Mouse (Mus musculus) liver, embryonic 14.5 days (tissue): ENCODE measurements at regions not wholly inside any gene's neighbourhood (a gene's known extent, or its start where the extent isn't known, plus 50 kb on each side); places are given as distances from the start of the nearest gene placed in this dataset.

Experiments
- ATAC-seq: fragments of 200-750 bp; cut with Nextera tagmentation; 2 replicates; pipeline ENCODE4 v1.8.0; 2017; ENCODE audit warnings: moderate number of reproducible peaks, mild to moderate bottlenecking, moderate library complexity; ENCODE audit not compliant: insufficient read depth
- DNase-seq, 3 experiments: peaks; one replicate each; pipeline ENCODE4 v3.0.0-alpha.2; 2012 to 2013; ENCODE audit warnings: low read depth in 3 of 3, low spot score in 3 of 3
- H3K27ac ChIP-seq: fragments of 300-500 bp; sonication (generic); 2 replicates; pipeline ENCODE4 v1.5.1; 2014; ENCODE audit warnings: moderate library complexity, mild to moderate bottlenecking, control low read depth, inconsistent platforms
- H3K27me3 ChIP-seq: fragments of 300-500 bp; sonication (generic); 2 replicates; pipeline ENCODE4 v1.6.1; 2014; ENCODE audit warnings: mild to moderate bottlenecking, low read length, moderate library complexity; ENCODE audit not compliant: control insufficient read depth, insufficient read depth
- H3K36me3 ChIP-seq: fragments of 300-500 bp; sonication (generic); replicated peaks from 2 replicates; pipeline ENCODE4 v1.6.1; 2014; ENCODE audit warnings: low read depth; ENCODE audit not compliant: control insufficient read depth, insufficient read depth
- H3K4me1 ChIP-seq, 2 experiments: fragments of 200-500 bp in 1 of 2; fragments of 300-500 bp in 1 of 2; sonication (generic) in 1 of 2; replicated peaks; 2 replicates each; pipeline ENCODE4 v1.6.1; 2012 to 2014; ENCODE audit warnings: antibody characterized with exemption in 1 of 2, inconsistent platforms in 1 of 2, low read length in 1 of 2; ENCODE audit not compliant: control insufficient read depth in 2 of 2, insufficient read depth in 2 of 2
- H3K4me2 ChIP-seq: fragments of 300-500 bp; sonication (generic); 2 replicates; pipeline ENCODE4 v1.6.1; 2014; ENCODE audit warnings: low read depth, mild to moderate bottlenecking, control low read depth, moderate library complexity
- H3K4me3 ChIP-seq, 2 experiments: fragments of 200-500 bp in 1 of 2; fragments of 300-500 bp in 1 of 2; sonication (generic) in 1 of 2; 2 replicates each; pipeline ENCODE4 v1.5.1; 2012 to 2014; ENCODE audit warnings: low read depth in 2 of 2, low read length in 2 of 2, mild to moderate bottlenecking in 2 of 2, control low read depth in 1 of 2, inconsistent platforms in 1 of 2, moderate library complexity in 1 of 2; ENCODE audit not compliant: insufficient read depth in 1 of 2
- H3K9ac ChIP-seq: fragments of 300-500 bp; sonication (generic); replicated peaks from 2 replicates; pipeline ENCODE4 v1.6.1; 2014; ENCODE audit warnings: mild to moderate bottlenecking, control low read depth, moderate library complexity
- H3K9me3 ChIP-seq: fragments of 300-500 bp; sonication (generic); 2 replicates; pipeline ENCODE4 v1.6.1; 2016; ENCODE audit warnings: low read length, mixed read lengths; ENCODE audit not compliant: control insufficient read depth
- CTCF ChIP-seq: IDR thresholded peaks from 2 replicates; pipeline ENCODE4 v1.5.1; 2016; ENCODE audit warnings: antibody characterized with exemption, low read depth, control low read depth
- EP300 ChIP-seq: IDR thresholded peaks from 2 replicates; pipeline ENCODE4 v1.6.1; 2016; ENCODE audit warnings: antibody characterized with exemption, low read depth
- WGBS: fragments of 180-500 bp; shearing (Covaris S2); extraction: QIAGEN DNeasy Blood & Tissue Kit; methylation state at CpG from one replicate; pipeline ENCODE4 v1.1.7; 2014; ENCODE audit not compliant: insufficient replicate concordance; 5-methylcytosine and 5-hydroxymethylcytosine counted together

- Histone ChIP-seq H3K27me3 (no peaks in the 10 kb centered on the region), H3K36me3 (no peaks in the 10 kb centered on the region), H3K9me3 (no peaks in the 10 kb centered on the region), H3K27ac (no peak overlapping the region), H3K4me2 (no peak overlapping the region), H3K4me3 (no peak overlapping the region), H3K4me1 (no peaks in the 10 kb centered on the region), H3K9ac (no peak overlapping the region)
- ATAC-seq = no peak
- TF ChIP-seq CTCF = no peak
- no peak for DNase-seq
- WGBS = 76% methylated on average over 6 of the region's 6 CpGs
Measured at GRCm38 (mm10) chr11:45154070-45154469, 537.0 kb downstream of the Ebf1 start.

DNA sequence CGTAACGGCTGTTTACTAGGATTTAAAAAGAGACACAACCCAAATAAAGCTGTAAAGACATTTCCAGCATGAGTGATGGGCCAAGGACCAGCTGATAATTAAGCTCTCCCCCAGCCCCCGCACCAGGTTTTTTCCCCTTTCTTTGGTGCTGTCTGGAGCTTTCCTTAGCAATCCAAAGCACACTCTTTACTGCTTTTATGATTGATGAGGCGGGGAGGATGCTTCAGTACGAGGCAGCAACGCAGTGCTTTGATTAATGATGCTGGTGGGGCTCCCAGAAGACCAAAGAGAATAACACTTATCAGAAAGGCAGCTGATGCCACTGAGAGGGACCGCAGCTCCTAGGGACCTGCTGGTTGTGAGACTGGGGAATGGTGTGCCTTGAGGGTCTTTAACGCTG, 537.4 kb downstream of the Ebf1 start:
- 48% methylated on average over 8 of the region's 8 CpGs for WGBS
- no peak overlapping the region for H3K4me2 ChIP-seq
- no peaks in the 10 kb centered on the region for H3K4me1 ChIP-seq
- H3K36me3 ChIP-seq = no peaks in the 10 kb centered on the region
- H3K9ac ChIP-seq = no peak overlapping the region
- H3K27me3 ChIP-seq = no peaks in the 10 kb centered on the region
- H3K27ac ChIP-seq = no peak overlapping the region
- TF ChIP-seq CTCF = no peak
- TF ChIP-seq EP300 = no peak
- DNase-seq (no peak), ATAC-seq (no peak)
- no peak overlapping the region for H3K4me3 ChIP-seq
- no peaks in the 10 kb centered on the region for H3K9me3 ChIP-seq

- Histone ChIP-seq H3K9ac (no peak overlapping the region), H3K36me3 (no peaks in the 10 kb centered on the region), H3K4me2 (no peak overlapping the region), H3K27me3 (no peaks in the 10 kb centered on the region), H3K27ac (no peak overlapping the region), H3K4me3 (no peak overlapping the region), H3K9me3 (no peaks in the 10 kb centered on the region), H3K4me1 (no peaks in the 10 kb centered on the region)
- ATAC-seq (no peak), DNase-seq (no peak)
- WGBS = 29% methylated on average over 1 of the region's 1 CpGs
- TF ChIP-seq CTCF = no peak
- TF ChIP-seq EP300 = no peak
Measured at GRCm38 (mm10) chr11:45155782-45156181, 538.7 kb downstream of the Ebf1 start.

DNA sequence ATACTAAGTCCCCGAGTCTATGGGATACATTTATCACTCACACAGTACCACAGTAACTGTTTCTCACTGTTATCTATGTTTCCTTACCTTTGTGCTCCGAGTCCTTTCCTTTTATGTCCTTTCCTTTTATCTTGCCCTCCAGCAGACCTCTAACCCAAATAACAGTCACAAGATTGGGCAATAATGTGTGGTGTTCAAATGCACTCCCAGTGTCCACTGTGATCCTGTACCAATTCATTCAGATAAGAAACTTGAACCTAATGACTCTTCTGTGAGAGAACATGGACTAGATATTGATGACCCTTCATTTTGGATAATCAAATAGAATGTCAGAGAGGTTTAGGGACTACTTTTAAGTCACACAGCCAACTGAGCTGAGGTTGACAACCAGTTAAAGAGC, 541.2 kb downstream of the Ebf1 start:
- no peaks in the 10 kb centered on the region for H3K9me3 ChIP-seq
- no peaks in the 10 kb centered on the region for H3K4me1 ChIP-seq
- 12% methylated on average over 2 of the region's 2 CpGs for WGBS
- no peak overlapping the region for H3K27ac ChIP-seq
- no peak overlapping the region for H3K4me3 ChIP-seq
- no peak for TF ChIP-seq CTCF
- TF ChIP-seq EP300 = no peak
- no peak overlapping the region for H3K4me2 ChIP-seq
- H3K27me3 ChIP-seq = no peaks in the 10 kb centered on the region
- DNase-seq (no peak), ATAC-seq (no peak)
- no peaks in the 10 kb centered on the region for H3K36me3 ChIP-seq
- H3K9ac ChIP-seq = no peak overlapping the region

- Histone ChIP-seq H3K9ac (no peak overlapping the region), H3K27ac (no peak overlapping the region), H3K4me3 (no peak overlapping the region), H3K4me2 (no peak overlapping the region), H3K4me1 (no peaks in the 10 kb centered on the region), H3K9me3 (no peaks in the 10 kb centered on the region), H3K36me3 (no peaks in the 10 kb centered on the region), H3K27me3 (no peaks in the 10 kb centered on the region)
- ATAC-seq = no peak
- TF ChIP-seq EP300 (no peak), CTCF (no peak)
- no peak for DNase-seq
- WGBS = 48% methylated on average over 8 of the region's 8 CpGs
Measured at GRCm38 (mm10) chr11:45160871-45161270, 543.8 kb downstream of the Ebf1 start.

GRCm38 (mm10) chr11:45173546-45173945, 556.4 kb downstream of the Ebf1 start:
- ATAC-seq = no peak
- Histone ChIP-seq H3K4me2 (no peak overlapping the region), H3K27ac (no peak overlapping the region), H3K9me3 (no peaks in the 10 kb centered on the region), H3K4me1 (no peaks in the 10 kb centered on the region), H3K36me3 (no peaks in the 10 kb centered on the region), H3K4me3 (no peak overlapping the region), H3K9ac (no peak overlapping the region), H3K27me3 (no peaks in the 10 kb centered on the region)
- no peak for DNase-seq
- TF ChIP-seq EP300 (no peak), CTCF (no peak)
- 51% methylated on average over 2 of the region's 2 CpGs for WGBS
